Mouse (Mus musculus): Measurements from ENCODE around the gene Nlk. TPM values are rescaled to one million over a fixed set of nuclear protein-coding genes. Genes with fewer than 3 reads are reported as not detected.

Nlk gene
- 46.7 and 52.6 TPM in 2 replicates for polyA plus RNA-seq (2012; rRNA removed)

DNA sequence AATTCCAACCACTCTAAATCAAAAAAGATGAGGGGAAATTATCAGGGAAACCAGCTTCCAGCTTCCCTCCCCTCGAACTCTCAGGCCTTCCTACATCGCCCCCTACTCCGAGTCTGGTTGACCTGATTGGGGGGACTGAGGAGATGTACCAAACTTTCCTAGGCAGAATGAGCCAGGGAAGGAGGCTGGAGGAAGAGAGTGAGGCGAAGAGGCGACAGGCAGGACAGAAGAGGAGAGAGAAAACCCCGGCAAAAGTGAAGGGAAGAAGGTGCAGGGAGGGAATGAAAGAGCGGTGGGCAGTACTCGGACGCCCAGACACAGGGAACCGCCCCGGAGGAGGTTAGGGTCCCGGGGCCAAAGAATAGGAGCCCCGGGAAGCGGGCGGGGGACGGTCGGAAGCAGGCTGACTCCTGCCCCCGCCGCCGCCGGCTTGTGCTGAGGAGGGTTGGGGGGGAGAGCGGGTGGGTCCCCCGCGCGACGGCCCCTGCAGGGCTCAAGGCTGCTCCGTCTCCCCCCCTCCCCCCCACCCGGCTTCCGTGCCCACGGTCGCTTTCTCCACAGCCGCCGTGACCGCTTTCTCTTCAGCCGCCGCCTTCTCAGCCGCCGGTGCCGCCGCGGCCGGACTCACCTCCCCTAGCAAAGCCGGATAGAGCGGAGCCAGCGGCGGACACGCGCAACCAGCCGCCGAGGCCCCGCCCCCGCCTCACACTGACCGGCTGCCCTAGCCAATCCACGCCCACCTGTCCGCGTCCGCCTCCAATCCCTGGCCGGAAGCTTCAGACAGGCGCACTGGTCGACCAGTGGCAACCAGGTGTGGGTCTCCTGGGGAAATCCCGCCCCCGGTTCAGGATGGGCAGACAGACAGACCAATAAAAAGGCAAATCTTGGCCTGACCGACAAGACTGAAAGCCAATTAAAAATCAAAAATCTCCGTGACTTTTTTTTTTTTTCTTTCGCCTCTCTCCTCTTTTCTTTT lies at the start of gene Nlk:
Gene Nlk (minus strand): TSS at position 597 of the 976 bp plus-strand sequence.
- peak; percentile 53; the same call in 1 of the 2 replicates for TF ChIP-seq POLR2A (IDR thresholded peaks at IDR 0.05; ENCODE audit: control insufficient read depth, extremely low read depth, insufficient read depth, low read length, poor library complexity)
- TF ChIP-seq CTCF (IDR thresholded peaks at IDR 0.05; ENCODE audit: borderline replicate concordance, control insufficient read depth, extremely low read depth, insufficient read depth, low read length, poor library complexity) = peak; percentile 55; the same call in 1 of the 2 replicates
- peaks cover 19% of the 10 kb centered on the region for H3K4me1 ChIP-seq (replicated peaks; ENCODE audit: control insufficient read depth, insufficient read depth, low read length)
- peak within 1 kb of the TSS; percentile 68 for H3K4me3 ChIP-seq (ENCODE audit: control insufficient read depth, insufficient read depth, low read length)
- no peaks in the 10 kb centered on the region for H3K36me3 ChIP-seq (ENCODE audit: control insufficient read depth, insufficient read depth, low read length)
- H3K27me3 ChIP-seq (ENCODE audit: control insufficient read depth, insufficient read depth, low read length) = no peaks in the 10 kb centered on the region
- WGBS = under 1% methylated on average over 60 of the region's 65 CpGs
- H3K27ac ChIP-seq (ENCODE audit: control insufficient read depth, insufficient read depth, low read length) = no peak within 1 kb of the TSS; the same call in 1 of the 2 replicates
- peak; percentile 97 for DNase-seq

DNA sequence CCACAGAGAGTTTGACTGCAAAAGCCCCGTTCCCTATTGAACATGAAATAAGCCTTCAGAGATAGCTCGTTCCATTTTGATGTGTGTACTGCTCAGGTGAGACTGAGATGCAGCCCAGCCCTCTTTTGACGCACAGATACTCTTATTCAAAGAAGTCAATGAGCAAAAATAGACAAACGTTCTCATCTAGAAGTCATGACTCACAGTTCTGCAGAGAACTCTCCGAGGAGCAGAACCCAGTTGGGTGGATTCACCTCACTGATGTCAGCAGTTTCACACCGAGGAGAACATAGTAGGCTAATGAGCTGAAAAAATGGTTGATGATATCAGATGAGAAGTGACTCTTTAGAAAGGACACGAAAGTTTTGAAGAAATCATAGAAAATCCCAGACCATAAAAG lies 49.1 kb upstream of the Nlk start:
- Histone ChIP-seq H3K4me3 (ENCODE audit: control insufficient read depth, insufficient read depth, low read length) (no peak overlapping the region), H3K27ac (ENCODE audit: control insufficient read depth, insufficient read depth, low read length) (no peak overlapping the region), H3K36me3 (ENCODE audit: control insufficient read depth, insufficient read depth, low read length) (no peaks in the 10 kb centered on the region), H3K4me1 (replicated peaks; ENCODE audit: control insufficient read depth, insufficient read depth, low read length) (peaks cover 8% of the 10 kb centered on the region), H3K27me3 (ENCODE audit: control insufficient read depth, insufficient read depth, low read length) (no peaks in the 10 kb centered on the region)
- WGBS = 93% methylated on average over 7 of the region's 7 CpGs
- TF ChIP-seq CTCF (IDR thresholded peaks at IDR 0.05; ENCODE audit: borderline replicate concordance, control insufficient read depth, extremely low read depth, insufficient read depth, low read length, poor library complexity) (no peak), POLR2A (IDR thresholded peaks at IDR 0.05; ENCODE audit: control insufficient read depth, extremely low read depth, insufficient read depth, low read length, poor library complexity) (no peak)
- no peak for DNase-seq

DNA sequence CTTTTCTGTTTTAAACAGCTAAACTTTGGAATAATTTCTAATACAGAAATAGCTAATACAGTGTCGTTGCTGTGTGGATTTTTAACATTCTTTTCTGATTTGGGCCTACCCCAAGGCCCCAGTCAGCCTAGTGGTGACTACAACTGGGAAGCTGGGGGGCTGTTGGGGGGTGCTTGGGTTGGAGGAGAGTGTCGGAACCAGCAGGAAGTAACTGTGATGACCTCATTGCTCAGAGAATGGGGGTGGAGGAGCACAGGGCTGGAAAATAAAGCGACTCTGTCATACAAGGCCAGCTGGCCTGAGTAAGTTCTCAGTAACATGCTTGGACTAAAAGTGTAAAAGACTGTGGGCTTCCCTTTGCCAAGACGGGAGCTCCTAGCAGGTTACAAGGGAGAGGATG lies 48.3 kb upstream of the Nlk start:
- 80% methylated on average over 4 of the region's 4 CpGs for WGBS
- H3K27me3 ChIP-seq (ENCODE audit: control insufficient read depth, insufficient read depth, low read length) = no peaks in the 10 kb centered on the region
- H3K4me3 ChIP-seq (ENCODE audit: control insufficient read depth, insufficient read depth, low read length) = no peak overlapping the region
- H3K36me3 ChIP-seq (ENCODE audit: control insufficient read depth, insufficient read depth, low read length) = no peaks in the 10 kb centered on the region
- no peak for DNase-seq
- TF ChIP-seq POLR2A (IDR thresholded peaks at IDR 0.05; ENCODE audit: control insufficient read depth, extremely low read depth, insufficient read depth, low read length, poor library complexity) (no peak), CTCF (IDR thresholded peaks at IDR 0.05; ENCODE audit: borderline replicate concordance, control insufficient read depth, extremely low read depth, insufficient read depth, low read length, poor library complexity) (no peak)
- no peaks in the 10 kb centered on the region for H3K4me1 ChIP-seq (replicated peaks; ENCODE audit: control insufficient read depth, insufficient read depth, low read length)
- no peak overlapping the region for H3K27ac ChIP-seq (ENCODE audit: control insufficient read depth, insufficient read depth, low read length)

DNA sequence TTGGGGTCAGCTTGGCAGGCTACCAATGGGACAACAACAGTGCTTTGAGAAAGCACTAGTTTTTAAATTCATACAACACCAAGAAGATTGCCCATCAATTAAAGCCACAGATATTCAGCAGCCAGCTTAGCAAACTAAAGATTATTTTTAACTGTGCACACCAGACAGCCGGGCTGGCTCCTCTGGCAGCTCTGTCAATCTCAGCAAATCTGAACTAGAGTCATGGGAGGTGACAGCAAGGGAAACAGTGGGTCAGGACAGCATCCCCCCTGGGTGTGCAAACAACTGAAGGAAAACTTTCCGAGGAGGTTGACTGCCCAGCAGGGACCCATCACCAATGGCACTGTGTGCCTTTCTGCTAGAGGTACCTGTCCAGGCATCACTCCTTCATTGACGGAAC lies 45.3 kb upstream of the Nlk start:
- Histone ChIP-seq H3K36me3 (ENCODE audit: control insufficient read depth, insufficient read depth, low read length) (no peaks in the 10 kb centered on the region), H3K27me3 (ENCODE audit: control insufficient read depth, insufficient read depth, low read length) (no peaks in the 10 kb centered on the region), H3K4me3 (ENCODE audit: control insufficient read depth, insufficient read depth, low read length) (no peak overlapping the region), H3K4me1 (replicated peaks; ENCODE audit: control insufficient read depth, insufficient read depth, low read length) (no peaks in the 10 kb centered on the region), H3K27ac (ENCODE audit: control insufficient read depth, insufficient read depth, low read length) (no peak overlapping the region)
- no peak for DNase-seq
- no peak for TF ChIP-seq POLR2A (IDR thresholded peaks at IDR 0.05; ENCODE audit: control insufficient read depth, extremely low read depth, insufficient read depth, low read length, poor library complexity)
- no peak for TF ChIP-seq CTCF (IDR thresholded peaks at IDR 0.05; ENCODE audit: borderline replicate concordance, control insufficient read depth, extremely low read depth, insufficient read depth, low read length, poor library complexity)
- 86% methylated on average over 3 of the region's 3 CpGs for WGBS

DNA sequence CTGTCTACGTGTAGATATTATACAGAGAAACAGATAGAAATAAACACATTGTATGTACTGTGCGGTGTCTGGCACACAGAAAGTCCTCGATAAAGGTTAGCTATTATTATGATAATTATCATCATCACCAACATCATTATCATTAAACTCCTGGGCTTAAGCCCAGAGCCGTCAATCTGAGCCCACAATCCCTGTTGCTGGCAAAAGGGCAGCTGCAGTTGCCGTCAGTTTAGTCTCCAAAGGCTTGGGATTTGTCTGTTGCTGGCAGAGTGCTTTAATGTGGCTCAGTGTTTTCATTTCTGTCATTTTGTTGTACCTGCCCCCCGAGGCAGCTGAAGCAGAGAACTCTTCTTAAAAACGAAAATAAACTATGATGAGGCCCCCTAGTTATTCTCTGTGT lies 44.8 kb upstream of the Nlk start:
- no peak overlapping the region for H3K4me3 ChIP-seq (ENCODE audit: control insufficient read depth, insufficient read depth, low read length)
- 56% methylated on average over 7 of the region's 7 CpGs for WGBS
- no peak overlapping the region for H3K27ac ChIP-seq (ENCODE audit: control insufficient read depth, insufficient read depth, low read length)
- TF ChIP-seq CTCF (IDR thresholded peaks at IDR 0.05; ENCODE audit: borderline replicate concordance, control insufficient read depth, extremely low read depth, insufficient read depth, low read length, poor library complexity) = no peak
- no peaks in the 10 kb centered on the region for H3K4me1 ChIP-seq (replicated peaks; ENCODE audit: control insufficient read depth, insufficient read depth, low read length)
- no peaks in the 10 kb centered on the region for H3K27me3 ChIP-seq (ENCODE audit: control insufficient read depth, insufficient read depth, low read length)
- no peaks in the 10 kb centered on the region for H3K36me3 ChIP-seq (ENCODE audit: control insufficient read depth, insufficient read depth, low read length)
- no peak for DNase-seq

DNA sequence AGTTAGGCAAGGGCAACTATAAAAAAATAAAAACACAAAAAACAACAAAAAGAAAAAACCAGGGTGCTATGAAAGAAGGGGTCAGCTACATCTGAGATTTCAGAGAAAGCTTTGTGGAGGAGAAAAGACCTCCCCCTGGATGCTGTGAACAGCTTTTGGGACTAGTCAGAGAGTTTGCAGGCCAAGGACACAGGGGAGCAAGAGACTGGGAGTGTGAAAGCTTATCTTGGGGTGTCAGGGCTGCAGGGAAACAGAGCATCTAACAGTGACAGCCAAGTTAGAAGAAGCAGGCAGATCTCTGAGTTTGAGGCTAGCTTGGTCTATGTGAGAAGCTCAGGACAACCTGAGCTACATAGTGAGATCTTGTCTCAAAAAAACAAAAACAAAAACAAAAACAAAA lies 42.2 kb upstream of the Nlk start:
- H3K27me3 ChIP-seq (ENCODE audit: control insufficient read depth, insufficient read depth, low read length) = no peaks in the 10 kb centered on the region
- no peak overlapping the region for H3K4me3 ChIP-seq (ENCODE audit: control insufficient read depth, insufficient read depth, low read length)
- H3K36me3 ChIP-seq (ENCODE audit: control insufficient read depth, insufficient read depth, low read length) = no peaks in the 10 kb centered on the region
- DNase-seq = no peak
- TF ChIP-seq POLR2A (IDR thresholded peaks at IDR 0.05; ENCODE audit: control insufficient read depth, extremely low read depth, insufficient read depth, low read length, poor library complexity) (no peak), CTCF (IDR thresholded peaks at IDR 0.05; ENCODE audit: borderline replicate concordance, control insufficient read depth, extremely low read depth, insufficient read depth, low read length, poor library complexity) (no peak)
- H3K4me1 ChIP-seq (replicated peaks; ENCODE audit: control insufficient read depth, insufficient read depth, low read length) = no peaks in the 10 kb centered on the region
- H3K27ac ChIP-seq (ENCODE audit: control insufficient read depth, insufficient read depth, low read length) = no peak overlapping the region

Data from thymus, adult 2 months (tissue).